Mouse (Mus musculus): ENCODE data around the gene Vav2. TPM values are rescaled to one million over a fixed set of nuclear protein-coding genes. Genes with fewer than 3 reads are reported as not detected.
A peak's percentile ranks its signal among the peaks of the same experiment; 100 is the strongest.

Gene Vav2
- polyA plus RNA-seq (2021): 36.7 TPM

- ChIA-PET POLR2A (interaction anchor here (0.5 to 1.8 kb wide), 4 partner anchors 36 to 146 kb away, joined by 4 to 6 read pairs (median 5); no protein-coding TSS in a partner anchor), CTCF (interaction anchor here (0.9 to 3.3 kb wide), 8 partner anchors 13 to 159 kb away, joined by 3 to 42 read pairs (median 8); no protein-coding TSS in a partner anchor)
- in situ Hi-C loops (cut with MboI; ENCODE audit: low pct_unique_long_range_greater_than_20kb): loop anchor here (5.0 to 25.0 kb wide), 2 partner anchors 140 to 390 kb away; partner anchors contain the start of gene Slc2a6
- ATAC-seq: peak; percentile 72
- no peak for TF ChIP-seq CTCF (IDR thresholded peaks at IDR 0.05)
- no peaks in the 10 kb centered on the region for H3K27me3 ChIP-seq
- no peak for DNase-seq (ENCODE audit: low read depth, low spot score)
Observed at GRCm38 (mm10) chr2:27426855-27427457, at the start of gene Vav2. Vav2 (minus strand) TSS chr2:27427033.

DNA sequence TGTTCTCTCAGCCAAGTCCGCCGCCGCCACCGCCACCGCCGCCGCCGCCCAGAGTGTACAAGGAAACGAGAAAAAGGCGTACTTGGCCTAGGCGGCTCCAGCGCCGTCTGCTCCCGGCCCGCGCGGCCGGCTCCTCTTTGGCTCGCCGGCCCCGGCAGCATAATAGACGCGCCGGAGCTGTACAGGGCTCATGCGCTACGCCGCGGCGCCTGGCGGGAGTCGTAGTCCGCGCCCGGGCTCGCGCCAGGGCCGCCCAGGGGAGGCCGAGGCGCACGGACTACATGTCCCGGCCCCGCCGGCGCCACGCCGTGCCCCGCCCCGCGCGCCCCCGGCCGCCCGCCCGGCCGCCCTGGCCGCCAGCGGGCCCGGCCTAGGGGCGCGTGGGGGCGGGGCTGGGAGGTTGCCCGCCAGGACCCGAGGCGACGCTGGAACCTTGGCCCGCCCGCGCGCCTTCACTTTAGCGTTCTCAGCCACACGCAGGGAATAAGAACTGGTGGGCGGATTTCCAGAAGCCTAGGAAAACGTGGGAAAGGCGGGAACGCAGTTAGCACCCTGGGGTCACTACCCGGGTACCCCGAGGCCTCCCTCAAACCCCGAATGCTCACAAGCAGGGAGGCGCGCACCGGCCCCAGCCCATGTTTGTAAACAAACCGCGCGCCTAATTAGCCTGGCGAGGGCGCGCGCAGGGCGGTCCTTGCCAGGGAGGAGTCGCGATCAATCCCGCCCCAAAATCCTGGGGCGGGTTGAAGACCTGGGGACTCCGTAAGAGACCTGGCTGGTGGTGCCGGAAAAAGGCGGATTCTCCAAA lies 48.9 kb upstream of the Vav2 start:
- no peak for TF ChIP-seq CTCF (IDR thresholded peaks at IDR 0.05)
- no peaks in the 10 kb centered on the region for H3K27me3 ChIP-seq
- DNase-seq (ENCODE audit: low read depth, low spot score) (no peak), ATAC-seq (peak; percentile 93)
- in situ Hi-C loops (cut with MboI; ENCODE audit: low pct_unique_long_range_greater_than_20kb): no loop called here
- ChIA-PET CTCF (no interaction called here), POLR2A (interaction anchor here (0.7 to 1.4 kb wide), 2 partner anchors 31 to 846 kb away, joined by 3 read pairs; no protein-coding TSS in a partner anchor)

GRCm38 (mm10) chr2:27474621-27475484 lies 48.0 kb upstream of the Vav2 start:
- ATAC-seq (peak; percentile 24), DNase-seq (ENCODE audit: low read depth, low spot score) (no peak)
- in situ Hi-C loops (cut with MboI; ENCODE audit: low pct_unique_long_range_greater_than_20kb): no loop called here
- H3K27me3 ChIP-seq: no peaks in the 10 kb centered on the region
- ChIA-PET POLR2A (interaction anchor here (0.7 to 1.4 kb wide), 2 partner anchors 32 to 845 kb away, joined by 3 read pairs; no protein-coding TSS in a partner anchor), CTCF (no interaction called here)
- no peak for TF ChIP-seq CTCF (IDR thresholded peaks at IDR 0.05)

GRCm38 (mm10) chr2:27473911-27474310 lies 47.1 kb upstream of the Vav2 start:
- DNase-seq (ENCODE audit: low read depth, low spot score): no peak
- in situ Hi-C loops (cut with MboI; ENCODE audit: low pct_unique_long_range_greater_than_20kb): no loop called here

GRCm38 (mm10) chr2:27473061-27473765 lies 46.4 kb upstream of the Vav2 start:
- ATAC-seq (no peak), DNase-seq (ENCODE audit: low read depth, low spot score) (no peak)
- ChIA-PET POLR2A (interaction anchor here (0.6 kb wide), 1 partner anchor 1983 kb away, joined by 5 read pairs; no protein-coding TSS in a partner anchor), CTCF (no interaction called here)
- in situ Hi-C loops (cut with MboI; ENCODE audit: low pct_unique_long_range_greater_than_20kb): no loop called here
- no peaks in the 10 kb centered on the region for H3K27me3 ChIP-seq
- no peak for TF ChIP-seq CTCF (IDR thresholded peaks at IDR 0.05)

More at GRCm38 (mm10) chr2:27473911-27474310, 47.1 kb upstream of the Vav2 start:
- POLR2A ChIA-PET: interaction anchor here (0.6 kb wide), 1 partner anchor 1982 kb away, joined by 5 read pairs; no protein-coding TSS in a partner anchor
- ATAC-seq: no peak
- TF ChIP-seq CTCF (IDR thresholded peaks at IDR 0.05): no peak
- CTCF ChIA-PET: no interaction called here
- no peaks in the 10 kb centered on the region for H3K27me3 ChIP-seq

DNA sequence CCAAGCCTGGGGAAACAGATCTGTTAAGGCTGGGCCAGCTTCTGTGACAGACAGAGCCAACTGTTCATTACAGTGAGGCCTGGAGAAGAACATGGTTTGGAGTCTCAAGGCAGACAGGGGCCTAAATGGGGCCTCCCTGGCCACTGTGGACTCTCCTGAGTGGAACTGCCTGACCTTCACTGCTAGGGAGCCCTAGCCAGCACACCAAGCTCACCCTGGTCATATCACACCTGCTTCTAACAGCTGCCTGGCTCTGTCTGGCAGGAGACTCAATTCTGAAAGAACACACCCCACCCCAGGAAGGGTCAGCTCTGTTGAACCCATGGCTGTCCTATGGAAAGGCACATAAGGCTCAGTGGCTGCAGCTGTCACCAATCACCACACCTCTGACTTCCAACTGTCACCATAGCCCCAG lies 44.3 kb upstream of the Vav2 start:
- CTCF ChIA-PET: interaction anchor here (1.1 kb wide), 1 partner anchor 35 kb away, joined by 4 read pairs; no protein-coding TSS in a partner anchor
- POLR2A ChIA-PET: no interaction called here
- in situ Hi-C loops (cut with MboI; ENCODE audit: low pct_unique_long_range_greater_than_20kb): no loop called here

GRCm38 (mm10) chr2:27470535-27470934 lies 43.7 kb upstream of the Vav2 start:
- no peak for TF ChIP-seq CTCF (IDR thresholded peaks at IDR 0.05)
- CTCF ChIA-PET: no interaction called here
- POLR2A ChIA-PET: no interaction called here
- DNase-seq (ENCODE audit: low read depth, low spot score) (no peak), ATAC-seq (no peak)
- in situ Hi-C loops (cut with MboI; ENCODE audit: low pct_unique_long_range_greater_than_20kb): no loop called here
- no peaks in the 10 kb centered on the region for H3K27me3 ChIP-seq

More for the DNA sequence above, 44.3 kb upstream of the Vav2 start:
- DNase-seq (ENCODE audit: low read depth, low spot score) (no peak), ATAC-seq (no peak)
- H3K27me3 ChIP-seq: no peaks in the 10 kb centered on the region
- TF ChIP-seq CTCF (IDR thresholded peaks at IDR 0.05): no peak

DNA sequence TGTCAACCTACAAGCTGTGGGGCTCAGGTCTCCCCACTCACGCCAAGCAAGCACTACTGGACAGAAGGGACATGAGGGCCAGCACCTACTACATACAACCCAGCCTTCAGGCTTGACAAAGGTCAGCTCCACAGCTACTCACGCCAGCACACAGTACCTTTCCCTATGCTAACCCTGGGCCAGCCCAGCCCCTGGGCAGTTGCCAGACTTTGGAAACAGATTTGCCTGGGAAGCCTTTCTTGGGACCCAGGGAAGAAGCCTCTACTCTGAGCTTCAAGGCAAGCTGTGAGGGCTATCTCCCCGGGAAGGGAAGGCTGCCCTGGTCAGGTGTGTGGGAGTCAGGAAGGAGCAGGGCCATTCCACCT lies 43.1 kb upstream of the Vav2 start:
- in situ Hi-C loops (cut with MboI; ENCODE audit: low pct_unique_long_range_greater_than_20kb): no loop called here
- H3K27me3 ChIP-seq: no peaks in the 10 kb centered on the region
- ChIA-PET POLR2A (no interaction called here), CTCF (no interaction called here)
- TF ChIP-seq CTCF (IDR thresholded peaks at IDR 0.05): no peak
- no peak for ATAC-seq
- DNase-seq (ENCODE audit: low read depth, low spot score): no peak

DNA sequence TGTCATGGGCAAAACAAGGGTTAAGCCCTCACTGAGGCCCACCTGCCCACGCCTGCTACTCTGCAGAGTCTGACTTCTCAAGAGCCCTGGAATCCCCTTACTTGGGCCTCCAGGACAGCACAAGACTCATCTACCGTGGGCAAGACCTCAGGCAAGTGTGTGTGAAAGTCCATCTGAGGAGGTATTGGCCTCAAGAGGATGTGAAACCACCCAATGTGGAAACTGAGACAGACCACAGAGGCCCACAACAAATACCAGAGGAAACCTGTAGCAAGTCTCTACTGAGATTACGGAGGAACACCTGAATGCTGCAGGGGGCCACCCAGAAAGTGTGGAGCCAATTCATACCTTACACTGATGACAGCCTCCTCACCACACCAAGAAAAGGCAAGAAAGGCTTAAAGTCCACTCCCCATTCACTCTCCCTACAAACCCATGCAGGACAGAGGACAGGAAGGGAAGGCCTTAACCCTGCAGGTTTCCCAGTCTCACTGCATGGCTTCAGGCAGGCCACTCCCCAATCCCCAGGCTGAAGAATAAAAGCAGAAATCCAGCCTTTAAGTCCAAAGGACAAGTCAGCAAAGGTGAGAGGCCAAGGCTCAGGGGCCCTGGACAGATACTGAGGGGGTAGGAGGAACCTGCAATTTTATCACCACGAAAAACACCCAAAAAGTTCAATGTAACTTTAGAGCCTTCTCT lies 42.6 kb upstream of the Vav2 start:
- CTCF ChIA-PET: no interaction called here
- POLR2A ChIA-PET: no interaction called here

More for the DNA sequence above, 42.6 kb upstream of the Vav2 start:
- no peak for ATAC-seq
- in situ Hi-C loops (cut with MboI; ENCODE audit: low pct_unique_long_range_greater_than_20kb): no loop called here
- no peaks in the 10 kb centered on the region for H3K27me3 ChIP-seq
- TF ChIP-seq CTCF (IDR thresholded peaks at IDR 0.05): no peak
- no peak for DNase-seq (ENCODE audit: low read depth, low spot score)
